Mouse (Mus musculus) hindbrain, embryonic 11.5 days (tissue): Measurements from ENCODE around the gene Nek4. TPM values are rescaled to one million over a fixed set of nuclear protein-coding genes. Genes with fewer than 3 reads are reported as not detected.

Source experiments
- ATAC-seq: fragments of 200-750 bp; cut with Nextera tagmentation; 2 replicates; pipeline ENCODE4 v1.8.0; 2017; ENCODE audit warnings: mild to moderate bottlenecking, moderate TSS enrichment, moderate library complexity; ENCODE audit not compliant: low FRiP score
- DNase-seq: peaks from one replicate; pipeline ENCODE4 v3.0.0-alpha.2; 2015; ENCODE audit warnings: low spot score
- H3K27ac ChIP-seq: fragments of 300-500 bp; sonication (generic); 2 replicates; pipeline ENCODE4 v1.5.1; 2014; ENCODE audit warnings: mild to moderate bottlenecking, low read depth, low read length
- H3K27me3 ChIP-seq: fragments of 300-500 bp; sonication (generic); 2 replicates; pipeline ENCODE4 v1.6.1; 2014; ENCODE audit warnings: mild to moderate bottlenecking, low read length, moderate library complexity, mixed read lengths; ENCODE audit not compliant: control insufficient read depth, insufficient read depth
- H3K36me3 ChIP-seq: fragments of 300-500 bp; sonication (generic); 2 replicates; pipeline ENCODE4 v1.6.1; 2014; ENCODE audit warnings: mild to moderate bottlenecking, low read length, moderate library complexity, mixed read lengths; ENCODE audit not compliant: control insufficient read depth, insufficient read depth
- H3K4me1 ChIP-seq: fragments of 300-500 bp; sonication (generic); replicated peaks from 2 replicates; pipeline ENCODE4 v1.6.1; 2014; ENCODE audit warnings: low read length, mixed read lengths; ENCODE audit not compliant: control insufficient read depth, insufficient read depth
- H3K4me2 ChIP-seq: fragments of 300-500 bp; sonication (generic); replicated peaks from 2 replicates; pipeline ENCODE4 v1.6.1; 2014; ENCODE audit warnings: mild to moderate bottlenecking, low read depth, low read length
- H3K4me3 ChIP-seq: fragments of 300-500 bp; sonication (generic); 2 replicates; pipeline ENCODE4 v1.5.1; 2014; ENCODE audit warnings: low read depth, low read length
- H3K9ac ChIP-seq: fragments of 300-500 bp; sonication (generic); 2 replicates; pipeline ENCODE4 v1.6.1; 2014; ENCODE audit warnings: low read depth, low read length
- H3K9me3 ChIP-seq: fragments of 300-500 bp; sonication (generic); 2 replicates; pipeline ENCODE4 v1.6.1; 2016; ENCODE audit warnings: low read length; ENCODE audit not compliant: control insufficient read depth
- WGBS: fragments of 180-500 bp; shearing (Covaris S2); extraction: QIAGEN DNeasy Blood & Tissue Kit; methylation state at CpG from one replicate; pipeline ENCODE4 v1.1.7; 2014; 5-methylcytosine and 5-hydroxymethylcytosine counted together
- polyA plus RNA-seq: library from polyadenylated mRNA; unstranded; fragments of >200 nt; fragmentation: Nextera tagmentation; extraction: Ambion mirVana; gene quantifications from 2 replicates; pipeline ENCODE4 v1.2.1, GENCODE M21; 2014

The Nek4 gene
- polyA plus RNA-seq, 1 experiment from 2014 or later, result 19.3 TPM

- peak overlapping the region; percentile 92 for H3K4me3 ChIP-seq
- H3K36me3 ChIP-seq, result no peaks in the 10 kb centered on the region
- H3K9ac ChIP-seq, result peak overlapping the region; percentile 91
- H3K9me3 ChIP-seq, result no peaks in the 10 kb centered on the region
- no peak for ATAC-seq
- peak overlapping the region; percentile 78 for H3K4me2 ChIP-seq
- H3K27ac ChIP-seq, result no peak overlapping the region
- no peaks in the 10 kb centered on the region for H3K27me3 ChIP-seq
- 63% methylated on average over 10 of the region's 10 CpGs for WGBS
- no peak for DNase-seq
- no peaks in the 10 kb centered on the region; the same call in 1 of the 2 replicates for H3K4me1 ChIP-seq
Measured at GRCm38 (mm10) chr14:31000356-31000755, 49.2 kb downstream of the Nek4 start.

DNA sequence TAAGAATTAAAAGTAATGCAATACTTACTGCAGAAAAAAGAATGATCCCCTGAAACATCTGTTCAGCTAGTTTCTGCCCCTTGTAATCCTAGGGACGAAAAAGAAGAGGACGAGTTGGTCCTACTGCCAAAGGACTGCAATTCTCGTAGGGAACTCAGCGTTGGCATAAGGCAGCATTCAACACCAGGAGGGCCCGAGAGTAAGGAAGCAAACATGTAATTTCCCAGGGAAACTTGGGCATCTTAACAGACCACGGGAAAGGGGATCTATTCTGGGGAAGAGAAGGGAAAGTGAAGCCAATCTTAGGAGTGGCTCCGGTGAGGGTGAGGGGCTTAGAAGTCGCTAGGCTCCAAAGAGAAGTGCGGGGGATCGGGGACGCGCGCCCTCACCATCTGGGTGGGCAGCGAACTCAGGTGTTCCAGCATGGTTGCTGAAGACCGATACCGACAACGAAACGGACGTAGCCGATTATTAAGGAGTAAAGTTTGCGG lies 49.7 kb downstream of the Nek4 start:
- under 1% methylated on average over 21 of the region's 21 CpGs for WGBS
- Histone ChIP-seq H3K9me3 (no peaks in the 10 kb centered on the region), H3K36me3 (no peaks in the 10 kb centered on the region), H3K27me3 (no peaks in the 10 kb centered on the region), H3K4me1 (no peaks in the 10 kb centered on the region; the same call in 1 of the 2 replicates), H3K4me3 (peak overlapping the region; percentile 92), H3K9ac (peak overlapping the region; percentile 91), H3K4me2 (peak overlapping the region; percentile 78), H3K27ac (peak overlapping the region; percentile 90)
- peak; percentile 4 for ATAC-seq
- no peak for DNase-seq

- H3K9me3 ChIP-seq, result no peaks in the 10 kb centered on the region
- under 1% methylated on average over 83 of the region's 84 CpGs for WGBS
- peak within 1 kb of the TSS; percentile 92 for H3K4me3 ChIP-seq
- H3K27ac ChIP-seq, result peak within 1 kb of the TSS; percentile 90
- H3K9ac ChIP-seq, result peak within 1 kb of the TSS; percentile 91
- no peaks in the 10 kb centered on the region for H3K27me3 ChIP-seq
- peak; percentile 88 for DNase-seq
- H3K36me3 ChIP-seq, result no peaks in the 10 kb centered on the region
- peak; percentile 97 for ATAC-seq
- peak within 1 kb of the TSS; percentile 78 for H3K4me2 ChIP-seq
- no peaks in the 10 kb centered on the region; the same call in 1 of the 2 replicates for H3K4me1 ChIP-seq
Measured at GRCm38 (mm10) chr14:31001307-31002205, 50.4 kb downstream of the Nek4 start, which contains the start of the genes Glt8d1 and Spcs1. Gene Glt8d1, plus strand, starts transcription at chr14:31001400. Gene Spcs1, minus strand, starts transcription at chr14:31001672.

GRCm38 (mm10) chr14:31004527-31004926 lies 53.4 kb downstream of the Nek4 start:
- no peak for ATAC-seq
- H3K36me3 ChIP-seq, result no peaks in the 10 kb centered on the region
- H3K4me2 ChIP-seq, result no peak overlapping the region
- no peak overlapping the region for H3K9ac ChIP-seq
- no peak overlapping the region for H3K27ac ChIP-seq
- WGBS, result 90% methylated on average over 2 of the region's 2 CpGs
- H3K9me3 ChIP-seq, result no peaks in the 10 kb centered on the region
- no peak overlapping the region for H3K4me3 ChIP-seq
- H3K4me1 ChIP-seq, result no peaks in the 10 kb centered on the region; the same call in 1 of the 2 replicates
- DNase-seq, result no peak
- no peaks in the 10 kb centered on the region for H3K27me3 ChIP-seq

- Histone ChIP-seq H3K36me3 (no peaks in the 10 kb centered on the region), H3K9ac (no peak overlapping the region), H3K4me1 (no peaks in the 10 kb centered on the region; the same call in 1 of the 2 replicates), H3K4me3 (no peak overlapping the region), H3K4me2 (no peak overlapping the region), H3K9me3 (no peaks in the 10 kb centered on the region), H3K27me3 (no peaks in the 10 kb centered on the region), H3K27ac (no peak overlapping the region)
- ATAC-seq, result no peak
- no peak for DNase-seq
- WGBS, result 91% methylated on average over 5 of the region's 5 CpGs
Measured at GRCm38 (mm10) chr14:31006779-31007178, 55.6 kb downstream of the Nek4 start.

DNA sequence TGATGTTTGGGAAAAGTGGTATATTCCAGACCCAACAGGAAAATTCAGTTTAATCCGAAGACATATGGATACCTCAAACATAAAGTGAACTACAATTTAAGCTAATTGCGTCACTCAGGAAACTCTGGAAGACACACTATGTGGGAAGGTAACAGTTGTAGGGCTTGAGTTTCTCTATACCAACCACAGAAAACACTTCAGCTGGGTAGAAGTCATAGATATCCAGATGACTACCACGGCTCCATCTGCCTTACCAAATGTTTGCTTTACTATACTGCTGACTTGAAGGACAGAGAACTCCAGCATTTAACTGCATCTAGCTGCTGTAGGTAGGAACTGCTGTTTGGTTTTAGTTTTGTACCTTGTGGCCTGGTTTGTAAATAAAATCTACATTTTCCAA lies 60.4 kb downstream of the Nek4 start:
- Histone ChIP-seq H3K4me2 (no peak overlapping the region), H3K4me1 (no peaks in the 10 kb centered on the region), H3K27me3 (no peaks in the 10 kb centered on the region), H3K4me3 (no peak overlapping the region), H3K9ac (no peak overlapping the region), H3K27ac (no peak overlapping the region), H3K9me3 (no peaks in the 10 kb centered on the region), H3K36me3 (peaks cover 11% of the 10 kb centered on the region)
- WGBS, result 98% methylated on average over 3 of the region's 3 CpGs
- DNase-seq (no peak), ATAC-seq (no peak)

DNA sequence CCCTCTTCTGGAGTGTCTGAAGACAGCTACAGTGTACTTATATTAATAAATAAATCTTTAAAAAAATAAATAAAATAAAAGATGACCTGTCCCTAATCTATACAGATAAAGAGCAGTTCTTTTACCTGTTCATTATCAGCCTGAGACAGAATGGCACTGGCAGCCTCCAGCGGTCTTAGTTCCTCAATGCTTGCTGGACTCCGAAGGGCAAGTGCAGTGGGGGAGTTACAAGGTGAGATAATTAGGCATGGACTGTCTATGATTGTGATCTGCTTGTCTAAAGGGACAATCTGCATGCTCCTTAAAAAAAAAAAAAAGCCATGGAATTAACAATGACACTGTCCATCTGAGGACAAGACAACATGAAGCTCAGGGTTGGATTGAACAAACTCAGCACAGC lies 62.8 kb downstream of the Nek4 start:
- 0 out of 2 replicates have a peak, but pooled peaks cover 4% of the 10 kb centered on the region for H3K4me1 ChIP-seq
- H3K9ac ChIP-seq, result no peak overlapping the region
- H3K9me3 ChIP-seq, result no peaks in the 10 kb centered on the region
- H3K36me3 ChIP-seq, result peaks cover 11% of the 10 kb centered on the region
- no peaks in the 10 kb centered on the region for H3K27me3 ChIP-seq
- no peak for DNase-seq
- no peak for ATAC-seq
- no peak overlapping the region for H3K27ac ChIP-seq
- WGBS, result 94% methylated on average over 2 of the region's 2 CpGs
- no peak overlapping the region for H3K4me3 ChIP-seq
- H3K4me2 ChIP-seq, result no peak overlapping the region

GRCm38 (mm10) chr14:31016063-31016462 lies 64.9 kb downstream of the Nek4 start:
- WGBS, result 92% methylated on average over 1 of the region's 1 CpGs
- no peak overlapping the region for H3K27ac ChIP-seq
- H3K4me3 ChIP-seq, result no peak overlapping the region
- DNase-seq (no peak), ATAC-seq (no peak)
- no peak overlapping the region for H3K4me2 ChIP-seq
- peaks cover 11% of the 10 kb centered on the region for H3K36me3 ChIP-seq
- no peak overlapping the region for H3K9ac ChIP-seq
- H3K4me1 ChIP-seq, result 0 out of 2 replicates have a peak, but pooled peaks cover 4% of the 10 kb centered on the region
- H3K27me3 ChIP-seq, result no peaks in the 10 kb centered on the region
- no peaks in the 10 kb centered on the region for H3K9me3 ChIP-seq
